Mouse (Mus musculus): ENCODE results near the gene Ccer1. TPM values are rescaled to one million over a fixed set of nuclear protein-coding genes. Genes with fewer than 3 reads are reported as not detected.

Gene Ccer1
- polyA plus RNA-seq, 1 experiment from 2014 or later: not detected

- DNase-seq (ENCODE audit: low spot score) (no peak), ATAC-seq (ENCODE audit: low FRiP score, low TSS enrichment) (no peak)
- no peaks in the 10 kb centered on the region for H3K4me1 ChIP-seq (replicated peaks; ENCODE audit: control insufficient read depth, insufficient read depth)
- no peak overlapping the region for H3K9ac ChIP-seq (ENCODE audit: low read length)
- no peak overlapping the region for H3K27ac ChIP-seq (replicated peaks)
- TF ChIP-seq CTCF (IDR thresholded peaks at IDR 0.05; ENCODE audit: low read depth): no peak
- TF ChIP-seq EP300 (optimal IDR thresholded peaks at IDR 0.05): no peak
- no peaks in the 10 kb centered on the region for H3K9me3 ChIP-seq (ENCODE audit: control insufficient read depth, low read length)
- H3K27me3 ChIP-seq (ENCODE audit: control insufficient read depth, insufficient read depth, low read length): no peaks in the 10 kb centered on the region
- H3K4me3 ChIP-seq (ENCODE audit: low read depth, low read length): no peak overlapping the region
- WGBS: 76% methylated on average over 2 of the region's 2 CpGs
- H3K36me3 ChIP-seq (ENCODE audit: control insufficient read depth, insufficient read depth, low read length): no peaks in the 10 kb centered on the region
- H3K4me2 ChIP-seq (replicated peaks; ENCODE audit: low read depth): no peak overlapping the region
Measured at GRCm38 (mm10) chr10:97673239-97673638, 19.6 kb upstream of the Ccer1 start.

- no peak for TF ChIP-seq EP300 (optimal IDR thresholded peaks at IDR 0.05)
- TF ChIP-seq CTCF (IDR thresholded peaks at IDR 0.05; ENCODE audit: low read depth): no peak
- no peak for ATAC-seq (ENCODE audit: low FRiP score, low TSS enrichment)
- H3K9me3 ChIP-seq (ENCODE audit: control insufficient read depth, low read length): no peaks in the 10 kb centered on the region
Measured at GRCm38 (mm10) chr10:97682981-97683380, 9.9 kb upstream of the Ccer1 start.

GRCm38 (mm10) chr10:97687198-97687597 is 5.7 kb upstream of the Ccer1 start:
- no peaks in the 10 kb centered on the region for H3K4me1 ChIP-seq (replicated peaks; ENCODE audit: control insufficient read depth, insufficient read depth)
- no peak overlapping the region for H3K9ac ChIP-seq (ENCODE audit: low read length)
- ATAC-seq (ENCODE audit: low FRiP score, low TSS enrichment) (no peak), DNase-seq (ENCODE audit: low spot score) (no peak)
- H3K27ac ChIP-seq (replicated peaks): no peak overlapping the region
- no peaks in the 10 kb centered on the region for H3K36me3 ChIP-seq (ENCODE audit: control insufficient read depth, insufficient read depth, low read length)
- no peak for TF ChIP-seq EP300 (optimal IDR thresholded peaks at IDR 0.05)
- TF ChIP-seq CTCF (IDR thresholded peaks at IDR 0.05; ENCODE audit: low read depth): no peak
- H3K4me2 ChIP-seq (replicated peaks; ENCODE audit: low read depth): no peak overlapping the region
- H3K27me3 ChIP-seq (ENCODE audit: control insufficient read depth, insufficient read depth, low read length): no peaks in the 10 kb centered on the region
- no peak overlapping the region for H3K4me3 ChIP-seq (ENCODE audit: low read depth, low read length)
- H3K9me3 ChIP-seq (ENCODE audit: control insufficient read depth, low read length): no peaks in the 10 kb centered on the region
- 84% methylated on average over 1 of the region's 1 CpGs for whole genome bisulfite sequencing

More at GRCm38 (mm10) chr10:97682981-97683380, 9.9 kb upstream of the Ccer1 start:
- no peaks in the 10 kb centered on the region for H3K4me1 ChIP-seq (replicated peaks; ENCODE audit: control insufficient read depth, insufficient read depth)
- no peak overlapping the region for H3K4me2 ChIP-seq (replicated peaks; ENCODE audit: low read depth)
- DNase-seq (ENCODE audit: low spot score): no peak
- H3K27me3 ChIP-seq (ENCODE audit: control insufficient read depth, insufficient read depth, low read length): no peaks in the 10 kb centered on the region
- no peak overlapping the region for H3K27ac ChIP-seq (replicated peaks)
- H3K9ac ChIP-seq (ENCODE audit: low read length): no peak overlapping the region
- no peaks in the 10 kb centered on the region for H3K36me3 ChIP-seq (ENCODE audit: control insufficient read depth, insufficient read depth, low read length)
- H3K4me3 ChIP-seq (ENCODE audit: low read depth, low read length): no peak overlapping the region

- Histone ChIP-seq H3K27ac (replicated peaks) (no peak overlapping the region), H3K27me3 (ENCODE audit: control insufficient read depth, insufficient read depth, low read length) (no peaks in the 10 kb centered on the region), H3K36me3 (ENCODE audit: control insufficient read depth, insufficient read depth, low read length) (no peaks in the 10 kb centered on the region), H3K4me1 (replicated peaks; ENCODE audit: control insufficient read depth, insufficient read depth) (no peaks in the 10 kb centered on the region), H3K4me3 (ENCODE audit: low read depth, low read length) (no peak overlapping the region), H3K9ac (ENCODE audit: low read length) (no peak overlapping the region), H3K9me3 (ENCODE audit: control insufficient read depth, low read length) (no peaks in the 10 kb centered on the region), H3K4me2 (replicated peaks; ENCODE audit: low read depth) (no peak overlapping the region)
- DNase-seq (ENCODE audit: low spot score) (no peak), ATAC-seq (ENCODE audit: low FRiP score, low TSS enrichment) (no peak)
- 53% methylated on average over 3 of the region's 3 CpGs for WGBS
- TF ChIP-seq CTCF (IDR thresholded peaks at IDR 0.05; ENCODE audit: low read depth) (peak; percentile 70), EP300 (optimal IDR thresholded peaks at IDR 0.05) (no peak)
Measured at GRCm38 (mm10) chr10:97689425-97689824, 3.4 kb upstream of the Ccer1 start.

GRCm38 (mm10) chr10:97693398-97694135 is 708 bp downstream of the Ccer1 start:
- Histone ChIP-seq H3K4me2 (replicated peaks; ENCODE audit: low read depth) (no peak overlapping the region), H3K4me1 (replicated peaks; ENCODE audit: control insufficient read depth, insufficient read depth) (no peaks in the 10 kb centered on the region), H3K9me3 (ENCODE audit: control insufficient read depth, low read length) (no peaks in the 10 kb centered on the region), H3K4me3 (ENCODE audit: low read depth, low read length) (no peak overlapping the region), H3K27me3 (ENCODE audit: control insufficient read depth, insufficient read depth, low read length) (no peaks in the 10 kb centered on the region), H3K9ac (ENCODE audit: low read length) (no peak overlapping the region), H3K36me3 (ENCODE audit: control insufficient read depth, insufficient read depth, low read length) (no peaks in the 10 kb centered on the region), H3K27ac (replicated peaks) (no peak overlapping the region)
- no peak for ATAC-seq (ENCODE audit: low FRiP score, low TSS enrichment)
- TF ChIP-seq EP300 (optimal IDR thresholded peaks at IDR 0.05) (no peak), CTCF (IDR thresholded peaks at IDR 0.05; ENCODE audit: low read depth) (no peak)
- no peak for DNase-seq (ENCODE audit: low spot score)
- WGBS: 93% methylated on average over 37 of the region's 37 CpGs

GRCm38 (mm10) chr10:97702321-97702720 is 9.5 kb downstream of the Ccer1 start:
- no peaks in the 10 kb centered on the region for H3K27me3 ChIP-seq (ENCODE audit: control insufficient read depth, insufficient read depth, low read length)
- ATAC-seq (ENCODE audit: low FRiP score, low TSS enrichment) (no peak), DNase-seq (ENCODE audit: low spot score) (no peak)
- H3K4me1 ChIP-seq (replicated peaks; ENCODE audit: control insufficient read depth, insufficient read depth): no peaks in the 10 kb centered on the region
- no peak overlapping the region for H3K9ac ChIP-seq (ENCODE audit: low read length)
- H3K9me3 ChIP-seq (ENCODE audit: control insufficient read depth, low read length): no peaks in the 10 kb centered on the region
- H3K36me3 ChIP-seq (ENCODE audit: control insufficient read depth, insufficient read depth, low read length): no peaks in the 10 kb centered on the region
- no peak overlapping the region for H3K4me2 ChIP-seq (replicated peaks; ENCODE audit: low read depth)
- no peak overlapping the region for H3K4me3 ChIP-seq (ENCODE audit: low read depth, low read length)
- H3K27ac ChIP-seq (replicated peaks): no peak overlapping the region
- TF ChIP-seq CTCF (IDR thresholded peaks at IDR 0.05; ENCODE audit: low read depth) (no peak), EP300 (optimal IDR thresholded peaks at IDR 0.05) (no peak)

Data from stomach, postnatal 0 days (tissue).